Comparison of ENCODE assay signal across 8 mouse cellular contexts in the genomic region with DNA sequence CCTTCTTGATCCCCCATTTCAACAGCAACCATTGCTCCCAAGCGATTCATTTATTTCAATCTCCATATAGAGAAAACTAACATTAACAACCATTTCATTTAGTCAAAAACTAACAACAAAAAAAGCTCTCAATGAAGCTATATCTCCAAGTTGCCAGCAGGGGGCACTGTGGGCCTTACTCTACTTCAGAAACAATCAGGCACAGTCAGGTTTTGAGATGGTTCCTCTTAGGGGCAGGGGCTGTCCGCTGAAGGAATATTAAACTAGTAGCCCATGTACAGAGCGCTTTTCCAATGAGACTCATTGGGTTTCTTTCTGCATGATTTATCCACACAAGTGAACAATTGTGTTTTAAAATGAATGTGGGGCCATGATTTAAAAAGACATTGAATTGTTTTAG.
A peak's percentile ranks its signal among the peaks of the same experiment; 100 is the strongest.
DNase-seq lines count a peak whose midpoint lies in the region; ATAC-seq and TF ChIP-seq lines count a peak whose summit lies in the region.

No protein-coding gene starts in this region.

- H3K4me3 ChIP-seq in heart, postnatal 0 days (ENCODE audit: low read depth, low read length), result no peak overlapping the region
- H3K4me3 ChIP-seq in forebrain, embryonic 16.5 days (replicated peaks; ENCODE audit: low read length), result no peak overlapping the region

- no peaks in the 10 kb centered on the region for H3K4me1 ChIP-seq in heart, postnatal 0 days (ENCODE audit: control insufficient read depth, insufficient read depth)
- no peaks in the 10 kb centered on the region for H3K4me1 ChIP-seq in forebrain, embryonic 16.5 days (replicated peaks; ENCODE audit: control insufficient read depth, insufficient read depth, low read length)

- peak; percentile 67 for TF ChIP-seq CTCF in heart, postnatal 0 days (IDR thresholded peaks at IDR 0.05; ENCODE audit: low read depth)

- no peaks in the 10 kb centered on the region for H3K9me3 ChIP-seq in heart, postnatal 0 days (replicated peaks; ENCODE audit: control insufficient read depth, low read length)
- no peaks in the 10 kb centered on the region for H3K9me3 ChIP-seq in forebrain, embryonic 16.5 days (ENCODE audit: control insufficient read depth, low read length)

- no peak overlapping the region for H3K27ac ChIP-seq in heart, postnatal 0 days (ENCODE audit: low read depth)
- H3K27ac ChIP-seq in forebrain, embryonic 16.5 days (ENCODE audit: low read length), result no peak overlapping the region

- H3K9ac ChIP-seq in heart, postnatal 0 days (replicated peaks; ENCODE audit: low read depth, low read length), result no peak overlapping the region
- no peak overlapping the region for H3K9ac ChIP-seq in forebrain, embryonic 16.5 days (replicated peaks; ENCODE audit: low read depth, low read length)

- H3K36me3 ChIP-seq in heart, postnatal 0 days (replicated peaks; ENCODE audit: control insufficient read depth, insufficient read depth, low read length), result no peaks in the 10 kb centered on the region
- H3K36me3 ChIP-seq in forebrain, embryonic 16.5 days (ENCODE audit: control insufficient read depth, insufficient read depth), result no peaks in the 10 kb centered on the region

- ATAC-seq in heart, postnatal 0 days (ENCODE audit: insufficient read depth, low read depth), result no peak
- peak; percentile 45; the same call in 1 of the 2 replicates for ATAC-seq in forebrain, embryonic 16.5 days

- WGBS in heart, postnatal 0 days, result 21% methylated on average over 3 of the region's 3 CpGs
- WGBS in forebrain, embryonic 16.5 days, result 24% methylated on average over 3 of the region's 3 CpGs

- intact Hi-C loops in heart, postnatal 25 days (cut with DNase I), result loop anchor here (2.0 kb wide), 1 partner anchor 627 kb away; the partner anchor contains the start of gene Spock1

- peak; percentile 38 for DNase-seq in heart, postnatal 0 days (ENCODE audit: low spot score)
- DNase-seq in heart, postnatal 25 days (ENCODE audit: low spot score), result no peak
- peak; percentile 39 for DNase-seq in 416B (ENCODE audit: low read depth)
- DNase-seq in adrenal gland, postnatal 10 days, result peak; percentile 68
- peak; percentile 55 to 56 for DNase-seq in left cerebral cortex, adult 18-20 months (ENCODE audit: low spot score in 2 of 2)
- peak; percentile 70 to 72 for DNase-seq in right cerebral cortex, adult 2 months (ENCODE audit: low spot score in 2 of 2)
- no peak for DNase-seq in spleen, postnatal 14 days (ENCODE audit: low spot score in 2 of 2)

- peaks cover 5% of the 10 kb centered on the region; the same call in 1 of the 2 replicates for H3K27me3 ChIP-seq in heart, postnatal 0 days (ENCODE audit: control insufficient read depth, insufficient read depth, low read length)
- no peaks in the 10 kb centered on the region for H3K27me3 ChIP-seq in forebrain, embryonic 16.5 days (replicated peaks; ENCODE audit: control insufficient read depth, insufficient read depth, low read length)

- no peak overlapping the region for H3K4me2 ChIP-seq in heart, postnatal 0 days (ENCODE audit: low read depth, low read length)
- H3K4me2 ChIP-seq in forebrain, embryonic 16.5 days (ENCODE audit: low read length), result no peak overlapping the region

- no peak for TF ChIP-seq EP300 in heart, postnatal 0 days (IDR thresholded peaks at IDR 0.05; ENCODE audit: low read depth)

Comparison
In these comparisons a context has a peak if more than half of its experiments do, and no peak if none do; other contexts are left out.
1. DNase-seq: peak in heart, postnatal 0 days (single experiment), 416B (single experiment), adrenal gland, postnatal 10 days (single experiment), left cerebral cortex, adult 18-20 months (2 of 2) and right cerebral cortex, adult 2 months (2 of 2); none in heart, postnatal 25 days (single experiment) and spleen, postnatal 14 days (0 of 2).